6 mouse cellular contexts compared by ENCODE assay signal in genomic region chrX:35906696-35907330, GRCm38 (mm10).
"Had no signal": no experiment of that assay in that cellular context is flagged by ENCODE, and none has a peak within 500 bp of the region (broad histone marks: within the 10 kb centered on the region; RNA-seq: fewer than 3 reads in every experiment).

No protein-coding gene starts in this region.

- H3K27ac ChIP-seq: limb, embryonic 12.5 days; liver, embryonic 14.5 days; midbrain, embryonic 12.5 days had no signal

- DNase-seq: kidney, postnatal 10 days; lung, adult 18-20 months; thymus, postnatal 4 days had no signal

- H3K4me3 ChIP-seq: limb, embryonic 12.5 days; midbrain, embryonic 12.5 days had no signal
